Mouse (Mus musculus): ENCODE measurements around the gene Uggt2.

GRCm38 (mm10) chr14:118980890-118981289 lies 118.3 kb downstream of the Uggt2 start:
- TF ChIP-seq POLR2A (IDR thresholded peaks at IDR 0.05; ENCODE audit: borderline replicate concordance, insufficient read depth, low read length) (no peak), CTCF (IDR thresholded peaks at IDR 0.05; ENCODE audit: borderline replicate concordance, insufficient read depth, low read depth, low read length) (no peak)

All from cerebellum, adult 2 months (tissue).